Mouse (Mus musculus): ENCODE data around the gene Naa38.

- no peak for TF ChIP-seq CTCF (IDR thresholded peaks at IDR 0.05; ENCODE audit: control insufficient read depth, insufficient read depth, insufficient replicate concordance, low read depth, low read length)
- no peak; the same call in 1 of the 2 replicates for TF ChIP-seq POLR2A (IDR thresholded peaks at IDR 0.05; ENCODE audit: control insufficient read depth, low read depth, low read length)
Measured at GRCm38 (mm10) chr11:69415327-69415667, 20.0 kb downstream of the Naa38 start.

All from testis, adult 2 months (tissue).